8 mouse cellular contexts compared by ENCODE assay signal in genomic region chr19:34640623-34641022, GRCm38 (mm10). TPM values are rescaled to one million over a fixed set of nuclear protein-coding genes. Genes with fewer than 3 reads are reported as not detected.
DNase-seq lines count a peak whose midpoint lies in the region; ATAC-seq and TF ChIP-seq lines count a peak whose summit lies in the region.

Gene Ifit1bl2 (minus strand): TSS chr19:34640743.
Gene Ifit1 (plus strand): TSS chr19:34640871.

- TF ChIP-seq CTCF in layer of hippocampus, adult 2 months (conservative IDR thresholded peaks at IDR 0.05): no peak
- TF ChIP-seq CTCF in kidney, postnatal 0 days (IDR thresholded peaks at IDR 0.05; ENCODE audit: low read depth): no peak

- no peaks in the 10 kb centered on the region for H3K36me3 ChIP-seq in kidney, postnatal 0 days (ENCODE audit: insufficient read depth, low read length)
- H3K36me3 ChIP-seq in myocyte (ENCODE audit: control insufficient read depth, insufficient read depth): no peaks in the 10 kb centered on the region
- no peaks in the 10 kb centered on the region for H3K36me3 ChIP-seq in forebrain, embryonic 12.5 days (replicated peaks)

- ATAC-seq in kidney, postnatal 0 days (replicated peaks; ENCODE audit: low FRiP score, low read depth): no peak; the same call in 1 of the 2 replicates
- no peak for ATAC-seq in forebrain, embryonic 12.5 days (ENCODE audit: low FRiP score)

- H3K27me3 ChIP-seq in kidney, postnatal 0 days (ENCODE audit: insufficient read depth, low read length): no peaks in the 10 kb centered on the region
- peaks cover 5% of the 10 kb centered on the region for H3K27me3 ChIP-seq in myocyte (ENCODE audit: control insufficient read depth, insufficient read depth, insufficient read length)
- no peaks in the 10 kb centered on the region for H3K27me3 ChIP-seq in forebrain, embryonic 12.5 days

- H3ac ChIP-seq in myocyte (ENCODE audit: control insufficient read depth, insufficient read length): no peak within 1 kb of the TSS

- peak within 1 kb of the TSS; percentile 23; the same call in 1 of the 2 replicates for H3K4me3 ChIP-seq in layer of hippocampus, adult 2 months
- H3K4me3 ChIP-seq in kidney, postnatal 0 days (replicated peaks; ENCODE audit: low read depth, low read length): peak within 1 kb of the TSS; percentile 29
- H3K4me3 ChIP-seq in myocyte: peak within 1 kb of the TSS; percentile 5
- H3K4me3 ChIP-seq in forebrain, embryonic 12.5 days (replicated peaks): no peak within 1 kb of the TSS

- 16% methylated on average over 4 of the region's 4 CpGs for WGBS in kidney, postnatal 0 days
- WGBS in forebrain, embryonic 12.5 days: 65% methylated on average over 4 of the region's 4 CpGs

- intact Hi-C loops in left cerebral cortex, postnatal 25 days (cut with DNase I): no loop called here

- no peak within 1 kb of the TSS for H3K27ac ChIP-seq in layer of hippocampus, adult 2 months
- no peak within 1 kb of the TSS for H3K27ac ChIP-seq in kidney, postnatal 0 days
- H3K27ac ChIP-seq in forebrain, embryonic 12.5 days: no peak within 1 kb of the TSS

- H3K4me1 ChIP-seq in kidney, postnatal 0 days (replicated peaks; ENCODE audit: insufficient read depth, low read length): 0 out of 2 replicates have a peak, but pooled peaks cover 4% of the 10 kb centered on the region
- H3K4me1 ChIP-seq in forebrain, embryonic 12.5 days: no peaks in the 10 kb centered on the region

- no peak for TF ChIP-seq POLR2A in myocyte (IDR thresholded peaks at IDR 0.05; ENCODE audit: insufficient read length, low read depth)

- no peak for DNase-seq in layer of hippocampus, adult 2 months (ENCODE audit: low spot score in 2 of 2)
- DNase-seq in layer of hippocampus, adult 8-10 months (ENCODE audit: low spot score in 2 of 2): no peak
- peak; percentile 21 for DNase-seq in brain, adult 2 months (ENCODE audit: low read depth, low spot score)
- DNase-seq in kidney, postnatal 0 days (ENCODE audit: low spot score): peak; percentile 74
- no peak for DNase-seq in embryo, embryonic 10 days (ENCODE audit: low spot score)
- no peak for DNase-seq in left cerebral cortex, postnatal 25 days (ENCODE audit: low spot score in 2 of 2)

- no peaks in the 10 kb centered on the region for H3K9me3 ChIP-seq in kidney, postnatal 0 days (replicated peaks; ENCODE audit: low read length)
- H3K9me3 ChIP-seq in forebrain, embryonic 12.5 days: no peaks in the 10 kb centered on the region

- H3K79me2 ChIP-seq in myocyte (ENCODE audit: control insufficient read depth, insufficient read depth): no peaks in the 10 kb centered on the region

- peak within 1 kb of the TSS; percentile 51 for H3K4me2 ChIP-seq in kidney, postnatal 0 days (ENCODE audit: low read length)
- peak within 1 kb of the TSS; percentile 81 for H3K4me2 ChIP-seq in myocyte (ENCODE audit: low read depth)
- no peak within 1 kb of the TSS for H3K4me2 ChIP-seq in forebrain, embryonic 12.5 days

- H3K9ac ChIP-seq in kidney, postnatal 0 days (ENCODE audit: low read depth, low read length): peak within 1 kb of the TSS; percentile 52
- H3K9ac ChIP-seq in forebrain, embryonic 12.5 days: no peak within 1 kb of the TSS

TF ChIP-seq in myocyte, 11 proteins besides CTCF, POLR2A, EP300 and RAD21:
- no peak for TF ChIP-seq CEBPB (IDR thresholded peaks at IDR 0.05; ENCODE audit: insufficient read depth, poor library complexity, severe bottlenecking)
- no peak for TF ChIP-seq USF1 (IDR thresholded peaks at IDR 0.05; ENCODE audit: low read depth)
- TF ChIP-seq MYOG (IDR thresholded peaks at IDR 0.05; ENCODE audit: control insufficient read depth in 1 of 3, insufficient read depth in 1 of 3, insufficient read length in 2 of 3, low read depth in 2 of 3): no peak
- no peak for TF ChIP-seq REST (IDR thresholded peaks at IDR 0.05; ENCODE audit: insufficient read depth, insufficient read length)
- no peak for TF ChIP-seq MAX (IDR thresholded peaks at IDR 0.05; ENCODE audit: low read depth)
- TF ChIP-seq TCF12 (IDR thresholded peaks at IDR 0.05; ENCODE audit: insufficient read depth, poor library complexity, severe bottlenecking): no peak
- TF ChIP-seq TCF3 (IDR thresholded peaks at IDR 0.05; ENCODE audit: insufficient read length, low read depth): no peak
- no peak for TF ChIP-seq SRF (IDR thresholded peaks at IDR 0.05; ENCODE audit: control insufficient read depth, insufficient read length, low read depth)
- TF ChIP-seq POLR2AphosphoS2 (IDR thresholded peaks at IDR 0.05; ENCODE audit: insufficient read length, low read depth): no peak
- no peak for TF ChIP-seq E2F4 (IDR thresholded peaks at IDR 0.05; ENCODE audit: insufficient read depth)
- no peak for TF ChIP-seq MYOD1 (IDR thresholded peaks at IDR 0.05; ENCODE audit: control insufficient read depth in 1 of 3, insufficient read length in 2 of 3, low read depth in 2 of 3)

RNA-seq across cellular contexts. Expression of gene Ifit1bl2, which starts in this region (rescaled TPM):
- total RNA-seq in layer of hippocampus, adult 2 months (2021): under 1 TPM; 0.27 to 0.38 TPM
- total RNA-seq in layer of hippocampus, adult 8-10 months (2022): under 1 TPM; 0.54 to 0.70 (median 0.57) TPM
- polyA plus RNA-seq in kidney, postnatal 0 days (2015; fragmentation: Nextera tagmentation; extraction: Ambion mirVana): 0.32 and 0.41 TPM in 2 replicates
- polyA plus RNA-seq in myocyte (2012; fragmentation: generic; extraction: Trizol): 0.02 TPM
- total RNA-seq in left cerebral cortex, postnatal 25 days (2021): under 1 TPM; 0.46 to 0.60 TPM
- polyA plus RNA-seq in forebrain, embryonic 12.5 days (2016; fragmentation: Nextera tagmentation; extraction: Ambion mirVana): not detected in 2 replicates

RNA-seq across cellular contexts. Expression of gene Ifit1, which starts in this region (rescaled TPM):
- 1 to 10 TPM in 1 of 2 experiments, under 1 TPM in 1; 0.59 to 1.2 TPM for total RNA-seq in layer of hippocampus, adult 2 months (2021)
- 1 to 10 TPM in 2 of 4 experiments, under 1 TPM in 2; 0.62 to 3.7 (median 2.1) TPM for total RNA-seq in layer of hippocampus, adult 8-10 months (2022)
- polyA plus RNA-seq in kidney, postnatal 0 days (2015; fragmentation: Nextera tagmentation; extraction: Ambion mirVana): 4.3 and 6.4 TPM in 2 replicates
- polyA plus RNA-seq in myocyte (2012; fragmentation: generic; extraction: Trizol): 0.53 TPM
- under 1 TPM; 0.69 to 0.73 TPM for total RNA-seq in left cerebral cortex, postnatal 25 days (2021)
- 0.11 and 0.17 TPM in 2 replicates for polyA plus RNA-seq in forebrain, embryonic 12.5 days (2016; fragmentation: Nextera tagmentation; extraction: Ambion mirVana)

Comparison
In these comparisons a context has a peak if more than half of its experiments do, and no peak if none do; other contexts are left out.
1. DNase-seq: peak in brain, adult 2 months (single experiment) and kidney, postnatal 0 days (single experiment); none in layer of hippocampus, adult 2 months (0 of 2), layer of hippocampus, adult 8-10 months (0 of 2), embryo, embryonic 10 days (single experiment) and left cerebral cortex, postnatal 25 days (0 of 2).